Mouse (Mus musculus) lung, adult 2 months (tissue): ENCODE data around the gene Odf2.

Source experiments
- CTCF ChIP-seq: fragments of 200-500 bp; IDR thresholded peaks from 2 replicates; pipeline ENCODE4 v1.5.1; 2011; ENCODE audit warnings: mild to moderate bottlenecking, low read length, control low read depth; ENCODE audit not compliant: insufficient read depth
- POLR2A ChIP-seq: fragments of 200-500 bp; IDR thresholded peaks from 2 replicates; pipeline ENCODE4 v1.6.1; 2011; ENCODE audit warnings: low read depth, mild to moderate bottlenecking, control low read depth, low read length, borderline replicate concordance; ENCODE audit errors: extremely low read depth

- TF ChIP-seq POLR2A, result no peak
- no peak for TF ChIP-seq CTCF
Measured at GRCm38 (mm10) chr2:29857967-29858366, 31.1 kb upstream of the Odf2 start.
